Mouse (Mus musculus): ENCODE data around the gene Pik3r3. TPM values are rescaled to one million over a fixed set of nuclear protein-coding genes. Genes with fewer than 3 reads are reported as not detected.

The Pik3r3 gene
- total and polyA plus RNA-seq, 3 experiments, result 8.7 to 25.4 (median 21.1) TPM

DNA sequence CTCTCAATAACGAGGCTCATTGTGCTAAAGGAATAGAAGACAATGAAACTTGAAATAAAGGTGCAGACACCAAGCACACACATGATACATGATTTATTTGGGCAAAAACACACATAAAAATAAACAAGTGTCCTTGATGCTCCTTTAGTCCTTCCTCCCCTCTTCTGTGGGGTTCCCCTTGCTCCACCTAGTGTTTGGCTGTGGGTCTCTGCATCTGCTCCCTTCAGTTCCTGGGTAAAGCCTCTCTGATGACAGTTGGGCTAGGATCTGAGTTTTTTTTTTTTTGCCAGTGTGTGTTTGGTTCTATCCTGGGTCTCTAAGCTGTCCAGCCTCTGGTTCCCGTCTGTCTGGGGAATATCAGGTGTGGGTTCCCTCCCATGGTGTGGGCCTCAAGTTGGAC is 60.8 kb downstream of the Pik3r3 start:
- no peaks in the 10 kb centered on the region for H3K27me3 ChIP-seq (ENCODE audit: insufficient read depth, low read length)

DNA sequence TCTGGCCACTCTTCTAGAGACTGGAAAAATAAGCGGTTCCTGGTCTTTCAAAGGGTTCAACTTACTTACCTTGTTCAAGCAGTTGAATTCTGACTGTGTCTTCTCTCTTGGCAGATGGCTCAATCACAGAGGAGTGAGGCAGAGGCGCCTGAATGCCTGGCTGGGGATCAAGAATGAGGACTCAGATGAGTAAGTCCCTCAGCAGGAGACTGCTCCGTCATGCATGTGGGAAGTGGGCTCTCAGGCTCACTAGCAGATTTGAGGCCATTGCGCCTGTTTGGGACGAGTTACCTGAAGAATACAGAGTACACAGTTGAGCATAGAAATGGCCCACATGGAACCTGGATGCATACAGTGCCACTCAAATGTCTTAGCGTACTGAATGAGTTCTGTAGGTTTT is 70.1 kb downstream of the Pik3r3 start:
- no peak for DNase-seq (ENCODE audit: low spot score)
- no peak for TF ChIP-seq POLR2AphosphoS5 (IDR thresholded peaks at IDR 0.05; ENCODE audit: insufficient replicate concordance, low read depth, low read length)
- TF ChIP-seq TAL1 (conservative IDR thresholded peaks at IDR 0.05; ENCODE audit: low read depth, low read length), result no peak
- no peak for TF ChIP-seq CTCF (IDR thresholded peaks at IDR 0.05; ENCODE audit: low read depth, low read length)
- no peak for TF ChIP-seq GATA2 (IDR thresholded peaks at IDR 0.05; ENCODE audit: borderline replicate concordance, low read depth, low read length)
- TF ChIP-seq GATA1 (IDR thresholded peaks at IDR 0.05; ENCODE audit: borderline replicate concordance, low read length), result no peak
- H3K4me1 ChIP-seq (ENCODE audit: insufficient read depth, low read depth, low read length), result no peaks in the 10 kb centered on the region
- H3K36me3 ChIP-seq (replicated peaks), result peaks cover 12% of the 10 kb centered on the region
- H3K4me3 ChIP-seq (ENCODE audit: low read depth, low read length), result no peak overlapping the region
- H3K9me3 ChIP-seq (replicated peaks), result no peaks in the 10 kb centered on the region
- ATAC-seq (ENCODE audit: extremely low read depth, insufficient number of reproducible peaks, low FRiP score, poor library complexity, severe bottlenecking), result no peak
- no peaks in the 10 kb centered on the region for H3K27me3 ChIP-seq (ENCODE audit: insufficient read depth, low read length)

More for the DNA sequence above, 60.8 kb downstream of the Pik3r3 start:
- Histone ChIP-seq H3K36me3 (replicated peaks) (no peaks in the 10 kb centered on the region), H3K4me1 (ENCODE audit: insufficient read depth, low read depth, low read length) (no peaks in the 10 kb centered on the region), H3K9me3 (replicated peaks) (no peaks in the 10 kb centered on the region), H3K4me3 (ENCODE audit: low read depth, low read length) (no peak overlapping the region)
- DNase-seq (ENCODE audit: low spot score), result no peak
- TF ChIP-seq CTCF (IDR thresholded peaks at IDR 0.05; ENCODE audit: low read depth, low read length) (no peak), GATA1 (IDR thresholded peaks at IDR 0.05; ENCODE audit: borderline replicate concordance, low read length) (no peak), TAL1 (conservative IDR thresholded peaks at IDR 0.05; ENCODE audit: low read depth, low read length) (no peak), POLR2AphosphoS5 (IDR thresholded peaks at IDR 0.05; ENCODE audit: insufficient replicate concordance, low read depth, low read length) (no peak), GATA2 (IDR thresholded peaks at IDR 0.05; ENCODE audit: borderline replicate concordance, low read depth, low read length) (no peak)
- no peak for ATAC-seq (ENCODE audit: extremely low read depth, insufficient number of reproducible peaks, low FRiP score, poor library complexity, severe bottlenecking)

DNA sequence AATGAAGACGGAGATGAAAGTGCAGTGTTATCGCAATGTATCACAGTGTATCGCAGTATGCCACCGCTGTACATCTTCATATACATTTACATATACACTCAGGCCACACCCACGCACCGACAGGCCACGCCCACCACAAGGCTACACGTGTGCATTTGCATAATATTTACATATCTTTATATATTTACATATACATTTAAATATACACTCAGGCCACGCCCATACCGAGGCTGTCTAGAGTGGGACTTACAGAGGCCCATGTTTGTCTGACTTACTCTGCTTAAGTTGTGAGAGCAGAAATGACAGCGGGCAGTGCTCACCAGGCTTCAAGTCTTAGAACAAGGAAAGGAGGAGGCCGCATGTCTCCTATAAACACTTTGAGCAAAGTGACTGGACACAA is 71.9 kb downstream of the Pik3r3 start:
- Histone ChIP-seq H3K4me3 (ENCODE audit: low read depth, low read length) (no peak overlapping the region), H3K27me3 (ENCODE audit: insufficient read depth, low read length) (no peaks in the 10 kb centered on the region), H3K36me3 (replicated peaks) (peaks cover 6% of the 10 kb centered on the region), H3K9me3 (replicated peaks) (no peaks in the 10 kb centered on the region), H3K4me1 (ENCODE audit: insufficient read depth, low read depth, low read length) (no peaks in the 10 kb centered on the region)
- DNase-seq (ENCODE audit: low spot score), result no peak
- ATAC-seq (ENCODE audit: extremely low read depth, insufficient number of reproducible peaks, low FRiP score, poor library complexity, severe bottlenecking), result no peak
- no peak for TF ChIP-seq GATA1 (IDR thresholded peaks at IDR 0.05; ENCODE audit: borderline replicate concordance, low read length)
- TF ChIP-seq POLR2AphosphoS5 (IDR thresholded peaks at IDR 0.05; ENCODE audit: insufficient replicate concordance, low read depth, low read length), result no peak
- no peak for TF ChIP-seq TAL1 (conservative IDR thresholded peaks at IDR 0.05; ENCODE audit: low read depth, low read length)
- no peak for TF ChIP-seq GATA2 (IDR thresholded peaks at IDR 0.05; ENCODE audit: borderline replicate concordance, low read depth, low read length)

DNA sequence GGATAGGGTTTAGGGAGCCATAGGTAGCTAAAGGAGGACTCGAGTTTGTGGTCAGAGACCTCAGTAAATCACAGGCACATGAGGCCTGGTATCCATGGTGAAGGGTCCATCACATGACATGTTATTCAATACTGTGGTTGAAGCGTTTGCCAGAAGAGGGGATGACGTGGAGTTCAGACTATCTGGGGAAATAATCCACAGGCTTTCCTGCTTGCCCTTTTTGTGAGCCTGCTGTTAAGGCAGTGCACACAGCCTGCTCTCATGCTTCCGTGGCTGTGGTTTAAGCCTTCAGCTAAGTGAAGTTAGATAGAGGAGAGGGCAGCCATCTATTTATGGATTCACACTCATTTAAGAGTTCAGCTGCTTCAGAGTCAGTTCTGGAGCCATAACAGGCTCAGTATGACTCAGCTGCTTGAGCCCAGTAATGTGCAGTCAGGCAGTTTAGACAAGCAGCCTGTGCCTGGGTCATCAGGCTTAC is 79.5 kb downstream of the Pik3r3 start:
- ATAC-seq (ENCODE audit: extremely low read depth, insufficient number of reproducible peaks, low FRiP score, poor library complexity, severe bottlenecking) (peak; percentile 74), DNase-seq (ENCODE audit: low spot score) (no peak)
- Histone ChIP-seq H3K36me3 (replicated peaks) (peaks cover 5% of the 10 kb centered on the region), H3K4me1 (ENCODE audit: insufficient read depth, low read depth, low read length) (peaks cover 17% of the 10 kb centered on the region), H3K9me3 (replicated peaks) (no peaks in the 10 kb centered on the region), H3K4me3 (ENCODE audit: low read depth, low read length) (no peak overlapping the region), H3K27me3 (ENCODE audit: insufficient read depth, low read length) (no peaks in the 10 kb centered on the region)
- TF ChIP-seq GATA2 (IDR thresholded peaks at IDR 0.05; ENCODE audit: borderline replicate concordance, low read depth, low read length), result no peak
- no peak for TF ChIP-seq POLR2AphosphoS5 (IDR thresholded peaks at IDR 0.05; ENCODE audit: insufficient replicate concordance, low read depth, low read length)
- TF ChIP-seq CTCF (IDR thresholded peaks at IDR 0.05; ENCODE audit: low read depth, low read length), result no peak
- TF ChIP-seq TAL1 (conservative IDR thresholded peaks at IDR 0.05; ENCODE audit: low read depth, low read length), result no peak
- no peak for TF ChIP-seq GATA1 (IDR thresholded peaks at IDR 0.05; ENCODE audit: borderline replicate concordance, low read length)

DNA sequence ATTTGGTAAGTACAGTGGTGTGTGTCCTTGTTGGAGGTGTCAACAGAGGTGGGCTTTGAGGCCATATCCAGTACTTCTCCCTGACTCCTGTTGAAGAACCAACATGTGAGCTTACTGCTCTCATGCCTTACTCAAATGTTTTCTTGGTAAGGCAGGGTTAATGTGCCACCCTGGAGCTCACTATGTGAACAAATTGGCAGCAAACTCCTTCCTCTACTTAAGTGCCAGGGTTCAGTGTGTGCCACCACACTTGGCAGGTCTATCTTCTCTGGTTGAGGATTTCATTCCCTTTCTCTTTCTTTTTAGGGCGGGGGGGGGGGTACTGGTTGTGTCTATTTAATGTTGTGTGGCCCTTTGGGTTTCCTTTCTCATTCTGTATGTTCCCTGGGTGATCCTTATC is 83.1 kb downstream of the Pik3r3 start:
- H3K9me3 ChIP-seq (replicated peaks), result no peaks in the 10 kb centered on the region
- DNase-seq (ENCODE audit: low spot score), result no peak
- TF ChIP-seq CTCF (IDR thresholded peaks at IDR 0.05; ENCODE audit: low read depth, low read length), result no peak
- TF ChIP-seq TAL1 (conservative IDR thresholded peaks at IDR 0.05; ENCODE audit: low read depth, low read length), result no peak
- no peak for TF ChIP-seq GATA2 (IDR thresholded peaks at IDR 0.05; ENCODE audit: borderline replicate concordance, low read depth, low read length)
- no peak for TF ChIP-seq POLR2AphosphoS5 (IDR thresholded peaks at IDR 0.05; ENCODE audit: insufficient replicate concordance, low read depth, low read length)
- no peak for TF ChIP-seq GATA1 (IDR thresholded peaks at IDR 0.05; ENCODE audit: borderline replicate concordance, low read length)
- no peak overlapping the region for H3K4me3 ChIP-seq (ENCODE audit: low read depth, low read length)
- no peaks in the 10 kb centered on the region for H3K27me3 ChIP-seq (ENCODE audit: insufficient read depth, low read length)
- no peak for ATAC-seq (ENCODE audit: extremely low read depth, insufficient number of reproducible peaks, low FRiP score, poor library complexity, severe bottlenecking)
- peaks cover 14% of the 10 kb centered on the region for H3K4me1 ChIP-seq (ENCODE audit: insufficient read depth, low read depth, low read length)
- H3K36me3 ChIP-seq (replicated peaks), result peaks cover 32% of the 10 kb centered on the region

DNA sequence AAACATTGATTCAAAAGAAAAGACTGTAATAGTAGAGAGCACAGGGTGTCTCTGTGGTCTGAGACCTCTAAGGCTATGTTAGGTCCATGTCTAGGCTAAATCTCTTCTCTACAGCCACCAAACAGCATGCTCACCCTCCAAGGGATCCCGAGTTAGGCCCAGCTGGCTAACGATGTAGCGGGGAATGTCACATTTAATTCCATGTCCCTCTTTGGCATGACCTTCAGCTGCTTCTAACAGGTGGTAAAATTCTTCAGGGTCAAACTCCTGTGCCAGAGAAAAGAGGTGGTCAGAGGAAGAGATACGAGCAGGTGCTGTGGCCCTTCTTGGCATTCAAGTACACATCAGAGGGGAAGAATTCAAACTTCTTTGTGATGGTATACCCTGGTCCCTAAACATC is 96.2 kb downstream of the Pik3r3 start:
- ATAC-seq (ENCODE audit: extremely low read depth, insufficient number of reproducible peaks, low FRiP score, poor library complexity, severe bottlenecking), result no peak
- no peak for DNase-seq (ENCODE audit: low spot score)
- Histone ChIP-seq H3K4me1 (ENCODE audit: insufficient read depth, low read depth, low read length) (no peaks in the 10 kb centered on the region), H3K36me3 (replicated peaks) (peaks cover 84% of the 10 kb centered on the region), H3K27me3 (ENCODE audit: insufficient read depth, low read length) (no peaks in the 10 kb centered on the region), H3K9me3 (replicated peaks) (no peaks in the 10 kb centered on the region), H3K4me3 (ENCODE audit: low read depth, low read length) (no peak overlapping the region)
- TF ChIP-seq GATA1 (IDR thresholded peaks at IDR 0.05; ENCODE audit: borderline replicate concordance, low read length) (no peak), TAL1 (conservative IDR thresholded peaks at IDR 0.05; ENCODE audit: low read depth, low read length) (no peak), GATA2 (IDR thresholded peaks at IDR 0.05; ENCODE audit: borderline replicate concordance, low read depth, low read length) (no peak), POLR2AphosphoS5 (IDR thresholded peaks at IDR 0.05; ENCODE audit: insufficient replicate concordance, low read depth, low read length) (no peak), CTCF (IDR thresholded peaks at IDR 0.05; ENCODE audit: low read depth, low read length) (no peak)
